ENCODE assay signal across 23 mouse cellular contexts in the genomic region with DNA sequence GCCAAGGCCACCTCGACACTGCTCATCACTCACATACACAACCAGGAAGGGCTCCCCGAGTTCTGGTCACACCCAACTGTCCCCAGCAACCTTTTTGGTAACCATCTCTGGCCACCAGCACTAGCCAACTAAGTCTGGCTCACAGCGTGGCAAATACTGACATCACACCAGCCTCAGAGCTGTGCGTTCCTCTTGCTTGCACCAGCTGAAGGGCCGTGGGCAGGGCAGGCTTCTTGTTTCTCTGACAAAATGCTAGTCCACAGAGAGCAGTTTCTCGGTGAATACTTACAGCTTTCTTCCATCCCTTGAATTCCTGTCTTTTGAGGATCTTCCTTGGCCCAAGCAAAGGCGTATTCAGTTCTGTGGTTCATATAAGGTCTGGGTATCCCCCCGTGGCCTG.
A peak's percentile ranks its signal among the peaks of the same experiment; 100 is the strongest.
DNase-seq lines count a peak whose midpoint lies in the region; ATAC-seq and TF ChIP-seq lines count a peak whose summit lies in the region.
"Had no signal": no experiment of that assay in that cellular context is flagged by ENCODE, and none has a peak within 500 bp of the region (broad histone marks: within the 10 kb centered on the region; RNA-seq: fewer than 3 reads in every experiment).

No protein-coding gene starts in this region.

- H3K4me3 ChIP-seq in left cerebral cortex, adult 2 months, result no peak overlapping the region
- H3K4me3 ChIP-seq in forebrain, postnatal 0 days (ENCODE audit: low read depth, low read length), result no peak overlapping the region
- H3K4me3 ChIP-seq: embryonic facial prominence, embryonic 10.5 days; embryonic facial prominence, embryonic 15.5 days; liver, embryonic 12.5 days had no signal

- 73% methylated on average over 8 of the region's 8 CpGs for WGBS in forebrain, postnatal 0 days

- H3K9me3 ChIP-seq in forebrain, postnatal 0 days (ENCODE audit: low read length), result no peaks in the 10 kb centered on the region
- H3K9me3 ChIP-seq: embryonic facial prominence, embryonic 10.5 days; embryonic facial prominence, embryonic 15.5 days had no signal

- no peak for TF ChIP-seq CTCF in left cerebral cortex, adult 2 months (IDR thresholded peaks at IDR 0.05)
- TF ChIP-seq CTCF in forebrain, postnatal 0 days (IDR thresholded peaks at IDR 0.05; ENCODE audit: low read depth), result no peak

- no peak for DNase-seq in frontal cortex, postnatal 36 days (ENCODE audit: low spot score in 2 of 2)
- DNase-seq in left cerebral cortex, adult 2 months (ENCODE audit: extremely low spot score in 1 of 2, low spot score in 2 of 2), result no peak
- no peak for DNase-seq in left cerebral cortex, postnatal 10 days (ENCODE audit: extremely low spot score in 1 of 2, low spot score in 2 of 2)
- peak; percentile 62 for DNase-seq in brain, adult 2 months (ENCODE audit: low read depth, low spot score)
- DNase-seq in forebrain, postnatal 0 days, result no peak
- DNase-seq in adrenal gland, postnatal 25 days, result no peak
- DNase-seq: adrenal gland, postnatal 36 days; cerebellum, adult 2 months; cerebellum, postnatal 14 days; gastrocnemius, postnatal 10 days; kidney, adult 11 months; kidney, postnatal 14 days; left cerebral cortex, postnatal 4 days; liver, postnatal 0 days; lung, postnatal 36 days; thymus, postnatal 4 days had no signal

- H3K27me3 ChIP-seq in forebrain, postnatal 0 days (ENCODE audit: insufficient read depth, low read length), result no peaks in the 10 kb centered on the region
- H3K27me3 ChIP-seq: embryonic facial prominence, embryonic 15.5 days; liver, embryonic 12.5 days had no signal

- H3K36me3 ChIP-seq in forebrain, postnatal 0 days (ENCODE audit: insufficient read depth), result no peaks in the 10 kb centered on the region
- H3K36me3 ChIP-seq: embryonic facial prominence, embryonic 10.5 days; embryonic facial prominence, embryonic 15.5 days; liver, embryonic 12.5 days had no signal

- no peak overlapping the region for H3K4me2 ChIP-seq in forebrain, postnatal 0 days (ENCODE audit: low read depth)
- H3K4me2 ChIP-seq: embryonic facial prominence, embryonic 15.5 days; liver, embryonic 12.5 days; midbrain, embryonic 11.5 days had no signal

- H3K9ac ChIP-seq in forebrain, postnatal 0 days, result no peak overlapping the region
- H3K9ac ChIP-seq: embryonic facial prominence, embryonic 15.5 days; liver, embryonic 12.5 days; liver, postnatal 0 days had no signal

- intact Hi-C loops in left cerebral cortex, adult 2 months (cut with DNase I), result no loop called here
- intact Hi-C loops in left cerebral cortex, postnatal 10 days (cut with DNase I), result no loop called here

- ATAC-seq in frontal cortex, adult (ENCODE audit: low TSS enrichment), result peak; percentile 64; the same call in 1 of the 2 replicates
- no peak for ATAC-seq in forebrain, postnatal 0 days
- ATAC-seq: CD4-positive, CD25-positive, alpha-beta regulatory T cell, adult 4 months; inflammation-experienced regulatory T-cells, adult 6 months; liver, embryonic 12.5 days; liver, postnatal 0 days had no signal

- H3K4me1 ChIP-seq in forebrain, postnatal 0 days (ENCODE audit: insufficient read depth), result peaks cover 9% of the 10 kb centered on the region
- H3K4me1 ChIP-seq: embryonic facial prominence, embryonic 15.5 days; liver, embryonic 12.5 days had no signal

- H3K27ac ChIP-seq in left cerebral cortex, adult 2 months, result peak overlapping the region; percentile 53
- peak overlapping the region; percentile 50; the same call in 1 of the 2 replicates for H3K27ac ChIP-seq in forebrain, postnatal 0 days (ENCODE audit: low read depth, low read length)
- H3K27ac ChIP-seq: embryonic facial prominence, embryonic 10.5 days; embryonic facial prominence, embryonic 15.5 days; liver, embryonic 12.5 days had no signal
